Mouse (Mus musculus): ENCODE data around the gene Tmem203. TPM values are rescaled to one million over a fixed set of nuclear protein-coding genes. Genes with fewer than 3 reads are reported as not detected.

The Tmem203 gene
- total and polyA plus RNA-seq, 3 experiments = 21.2 to 28.3 (median 21.5) TPM

GRCm38 (mm10) chr2:25229582-25229981 lies 25.7 kb upstream of the Tmem203 start:
- in situ Hi-C loops (cut with MboI; ENCODE audit: low pct_ligation_motif_present, low pct_unique_long_range_greater_than_20kb, low sequenced_read_pairs) (no loop called here), dilution Hi-C loops (cut with MboI; ENCODE audit: extremely low pct_ligation_motif_present, extremely low pct_unique_long_range_greater_than_20kb, low sequenced_read_pairs) (no loop called here)
- Histone ChIP-seq H3K79me2 (replicated peaks; ENCODE audit: control insufficient read depth, extremely low read depth, insufficient read depth, poor library complexity, severe bottlenecking) (no peaks in the 10 kb centered on the region), H3K9me3 (replicated peaks; ENCODE audit: low read length) (no peaks in the 10 kb centered on the region), H3K36me3 (replicated peaks in 1 of 2; ENCODE audit: control insufficient read depth in 1 of 2, insufficient read depth in 1 of 2, low read length in 1 of 2) (no peaks in the 10 kb centered on the region), H3K9ac (ENCODE audit: insufficient read depth, low read depth) (no peak overlapping the region), H3K4me3 (replicated peaks in 1 of 3; ENCODE audit: low read depth in 2 of 3, low read length in 2 of 3, poor library complexity in 1 of 3) (no peak overlapping the region), H3K27me3 (replicated peaks) (peaks cover 55% of the 10 kb centered on the region), H3K4me2 (ENCODE audit: insufficient read depth, low read depth, poor library complexity, severe bottlenecking) (no peak overlapping the region), H3K4me1 (ENCODE audit: control insufficient read depth in 1 of 2, insufficient read depth in 2 of 2) (peaks cover 4 to 27% of the 10 kb centered on the region in 2 experiments; a peak in 3 of 4 replicates), H3K27ac (ENCODE audit: insufficient read depth, low read depth) (no peak overlapping the region)
- TF ChIP-seq UBTF (IDR thresholded peaks at IDR 0.05; ENCODE audit: low read depth, low read length) = no peak
- no peak for TF ChIP-seq NRF1 (IDR thresholded peaks at IDR 0.05; ENCODE audit: low read depth, low read length)
- TF ChIP-seq IRF4 (IDR thresholded peaks at IDR 0.05; ENCODE audit: low read depth, low read length) = no peak
- TF ChIP-seq USF1 (IDR thresholded peaks at IDR 0.05; ENCODE audit: low read depth, low read length) = no peak
- no peak for TF ChIP-seq TCF12 (IDR thresholded peaks at IDR 0.05; ENCODE audit: low read depth, low read length)
- no peak for TF ChIP-seq GABPA (IDR thresholded peaks at IDR 0.05; ENCODE audit: insufficient replicate concordance, low read depth, low read length)
- TF ChIP-seq CHD1 (IDR thresholded peaks at IDR 0.05; ENCODE audit: low read depth, low read length) = no peak
- no peak for TF ChIP-seq TBP (conservative IDR thresholded peaks at IDR 0.05; ENCODE audit: low read depth, low read length)
- no peak for TF ChIP-seq POLR2A (IDR thresholded peaks at IDR 0.05; ENCODE audit: low read depth, low read length)
- DNase-seq (ENCODE audit: extremely low read depth) = no peak

GRCm38 (mm10) chr2:25230581-25230980 lies 24.7 kb upstream of the Tmem203 start:
- no peak overlapping the region for H3K9ac ChIP-seq (ENCODE audit: insufficient read depth, low read depth)
- in situ Hi-C loops (cut with MboI; ENCODE audit: low pct_ligation_motif_present, low pct_unique_long_range_greater_than_20kb, low sequenced_read_pairs) = no loop called here
- peaks cover 65% of the 10 kb centered on the region for H3K27me3 ChIP-seq (replicated peaks)
- dilution Hi-C loops (cut with MboI; ENCODE audit: extremely low pct_ligation_motif_present, extremely low pct_unique_long_range_greater_than_20kb, low sequenced_read_pairs) = no loop called here
- no peaks in the 10 kb centered on the region for H3K9me3 ChIP-seq (replicated peaks; ENCODE audit: low read length)
- H3K27ac ChIP-seq (ENCODE audit: insufficient read depth, low read depth) = no peak overlapping the region
- no peak overlapping the region for H3K4me2 ChIP-seq (ENCODE audit: insufficient read depth, low read depth, poor library complexity, severe bottlenecking)
- TF ChIP-seq ZKSCAN1 (IDR thresholded peaks at IDR 0.05; ENCODE audit: borderline replicate concordance, low read depth, low read length) (no peak), SMC3 (IDR thresholded peaks at IDR 0.05; ENCODE audit: low read depth, low read length) (no peak), MAX (IDR thresholded peaks at IDR 0.05; ENCODE audit: low read length) (no peak), ZC3H11A (IDR thresholded peaks at IDR 0.05; ENCODE audit: low read depth, low read length) (no peak), ZNF384 (IDR thresholded peaks at IDR 0.05; ENCODE audit: low read depth, low read length) (no peak), MYC (IDR thresholded peaks at IDR 0.05; ENCODE audit: low read depth, low read length) (no peak), PAX5 (IDR thresholded peaks at IDR 0.05; ENCODE audit: low read length) (no peak), MAZ (IDR thresholded peaks at IDR 0.05; ENCODE audit: low read depth, low read length) (no peak), JUND (conservative IDR thresholded peaks at IDR 0.05; ENCODE audit: low read depth, low read length) (no peak), ZMIZ1 (IDR thresholded peaks at IDR 0.05; ENCODE audit: low read depth, low read length) (no peak), MAFK (IDR thresholded peaks at IDR 0.05; ENCODE audit: insufficient replicate concordance, low read length) (no peak), BHLHE40 (IDR thresholded peaks at IDR 0.05; ENCODE audit: low read depth, low read length) (no peak), SIN3A (IDR thresholded peaks at IDR 0.05; ENCODE audit: low read length) (no peak), ETS1 (conservative IDR thresholded peaks at IDR 0.05; ENCODE audit: low read depth, low read length) (no peak), TBP (conservative IDR thresholded peaks at IDR 0.05; ENCODE audit: low read depth, low read length) (no peak), IRF4 (IDR thresholded peaks at IDR 0.05; ENCODE audit: low read depth, low read length) (no peak), EP300 (IDR thresholded peaks at IDR 0.05; ENCODE audit: low read length) (no peak), NELFE (IDR thresholded peaks at IDR 0.05; ENCODE audit: low read depth, low read length) (no peak), ELF1 (IDR thresholded peaks at IDR 0.05; ENCODE audit: low read depth, low read length) (no peak), CHD1 (IDR thresholded peaks at IDR 0.05; ENCODE audit: low read depth, low read length) (no peak)
- H3K4me1 ChIP-seq (ENCODE audit: control insufficient read depth in 1 of 2, insufficient read depth in 2 of 2) = peaks cover 4 to 25% of the 10 kb centered on the region in 2 experiments; a peak in 3 of 4 replicates
- H3K36me3 ChIP-seq (replicated peaks in 1 of 2; ENCODE audit: control insufficient read depth in 1 of 2, insufficient read depth in 1 of 2, low read length in 1 of 2) = no peaks in the 10 kb centered on the region
- H3K79me2 ChIP-seq (replicated peaks; ENCODE audit: control insufficient read depth, extremely low read depth, insufficient read depth, poor library complexity, severe bottlenecking) = no peaks in the 10 kb centered on the region
- no peak for DNase-seq (ENCODE audit: extremely low read depth)
- H3K4me3 ChIP-seq (replicated peaks in 1 of 3; ENCODE audit: low read depth in 2 of 3, low read length in 2 of 3, poor library complexity in 1 of 3) = no peak overlapping the region
